Mouse (Mus musculus) olfactory bulb, adult 2 months (tissue): Measurements from ENCODE around the gene Cemip. TPM values are rescaled to one million over a fixed set of nuclear protein-coding genes. Genes with fewer than 3 reads are reported as not detected.
"Not testable (repeated sequence)": the region's sequence is repeated elsewhere in the genome, so short reads cannot be mapped to it uniquely, and the experiment has no call there.

Experiments used
- H3K27ac ChIP-seq: fragments of 200-500 bp; 2 replicates; pipeline ENCODE4 v1.5.1; 2012; ENCODE audit warnings: low read depth, low read length; ENCODE audit not compliant: insufficient read depth
- H3K4me1 ChIP-seq: fragments of 200-500 bp; 2 replicates; pipeline ENCODE4 v1.6.1; 2012; ENCODE audit warnings: low read length; ENCODE audit not compliant: control insufficient read depth, insufficient read depth
- H3K4me3 ChIP-seq: fragments of 200-500 bp; 2 replicates; pipeline ENCODE4 v1.5.1; 2012; ENCODE audit warnings: mild to moderate bottlenecking, low read depth, low read length, moderate library complexity; ENCODE audit not compliant: insufficient read depth
- CTCF ChIP-seq: fragments of 200-500 bp; IDR thresholded peaks from 2 replicates; pipeline ENCODE4 v1.5.1; 2012; ENCODE audit warnings: low read depth, mild to moderate bottlenecking, low read length, moderate library complexity; ENCODE audit not compliant: insufficient read depth
- POLR2A ChIP-seq: fragments of 200-500 bp; IDR thresholded peaks from 2 replicates; pipeline ENCODE4 v1.6.1; 2012; ENCODE audit warnings: mild to moderate bottlenecking, low read depth, low read length, moderate library complexity; ENCODE audit not compliant: insufficient read depth
- WGBS: fragments of 180-500 bp; shearing (Covaris S2); methylation state at CpG from one replicate; pipeline ENCODE4 v1.1.7; 2018; 5-methylcytosine and 5-hydroxymethylcytosine counted together
- polyA plus RNA-seq: library from polyadenylated mRNA; stranded (reverse); fragments of >200 nt; gene quantifications from 2 replicates; pipeline ENCODE4 v1.2.4, GENCODE M21; 2012; ENCODE audit warnings: low replicate concordance; ENCODE audit not compliant: missing spikeins, insufficient read depth, insufficient read length

Gene Cemip
- polyA plus RNA-seq, 1 experiment = not detected

DNA sequence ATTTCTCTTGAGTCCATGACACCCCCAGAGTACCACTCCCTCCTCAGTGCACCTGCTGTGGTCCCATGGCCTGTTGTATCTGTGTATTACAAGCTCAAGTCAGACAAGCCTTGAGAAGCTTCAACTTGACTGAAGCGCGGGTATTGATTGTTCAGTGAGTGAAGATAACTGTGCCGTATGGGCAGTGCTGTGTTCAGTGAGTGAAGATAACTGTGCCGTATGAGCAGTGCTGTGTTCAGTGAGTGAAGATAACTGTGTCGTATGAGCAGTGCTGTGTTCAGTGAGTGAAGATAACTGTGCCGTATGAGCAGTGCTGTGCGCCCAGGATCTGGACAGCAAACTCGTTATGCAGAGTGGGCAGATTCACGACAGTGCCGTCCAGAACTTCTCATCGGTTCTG lies 188.0 kb downstream of the Cemip start:
- TF ChIP-seq POLR2A = no peak
- no peak for TF ChIP-seq CTCF
- Histone ChIP-seq H3K4me3 (no peak overlapping the region), H3K27ac (no peak overlapping the region), H3K4me1 (no peaks in the 10 kb centered on the region)
- WGBS = 93% methylated on average over 11 of the region's 11 CpGs

DNA sequence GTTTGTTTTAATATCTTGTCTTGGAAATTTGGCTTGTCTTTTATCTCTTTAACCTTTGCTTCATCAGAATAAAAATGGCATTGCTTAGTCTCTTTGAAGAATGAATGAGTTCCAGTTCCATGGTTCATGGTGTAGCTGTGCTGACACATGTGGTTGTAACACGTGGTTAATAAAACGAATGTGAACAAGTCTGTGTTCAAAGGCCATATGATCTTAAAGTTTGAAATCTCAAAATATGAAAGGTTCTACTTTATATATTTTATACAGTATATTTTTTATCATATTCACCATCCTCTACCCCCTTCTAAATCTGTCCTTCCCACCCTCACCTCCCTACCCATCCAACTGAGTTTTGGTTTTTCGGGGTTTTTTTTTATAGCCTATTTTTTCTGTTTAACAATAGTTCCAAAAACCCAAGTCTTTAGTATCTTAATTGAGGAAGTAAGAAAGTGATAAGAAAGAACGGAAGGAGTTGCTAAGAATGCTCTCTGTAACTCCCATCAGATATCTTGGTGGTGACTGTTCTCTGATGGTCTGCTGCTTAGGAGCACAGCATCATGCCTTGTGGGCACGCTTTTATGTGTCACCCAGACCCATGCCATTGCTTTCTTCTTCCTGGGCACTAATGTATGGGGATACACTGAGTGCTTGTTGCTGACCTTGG lies 190.1 kb downstream of the Cemip start:
- TF ChIP-seq POLR2A (no peak), CTCF (no peak)
- Histone ChIP-seq H3K4me3 (no peak overlapping the region), H3K27ac (no peak overlapping the region), H3K4me1 (no peaks in the 10 kb centered on the region)
- WGBS = 97% methylated on average over 5 of the region's 5 CpGs

DNA sequence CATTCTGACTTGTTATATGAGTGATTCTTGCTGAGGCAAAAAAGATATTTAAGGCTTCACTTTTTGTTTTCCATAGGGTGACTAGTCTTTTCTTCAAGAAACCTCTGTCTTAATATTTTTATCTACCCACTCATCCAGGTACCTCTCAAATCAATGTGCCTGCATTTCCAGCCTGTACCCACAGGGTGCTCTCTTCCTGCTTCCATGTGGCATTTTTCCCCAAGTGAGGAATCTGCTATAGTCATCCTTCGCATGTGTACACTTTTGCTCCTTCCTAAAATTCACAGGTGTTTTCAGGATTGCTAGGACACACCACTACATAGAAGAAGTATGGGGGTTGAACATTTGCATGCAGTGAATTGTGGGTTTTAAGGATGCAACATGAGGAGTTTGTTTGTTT lies 192.0 kb downstream of the Cemip start:
- Histone ChIP-seq H3K4me1 (no peaks in the 10 kb centered on the region), H3K27ac (no peak overlapping the region), H3K4me3 (no peak overlapping the region)
- WGBS = 96% methylated on average over 1 of the region's 1 CpGs
- TF ChIP-seq CTCF = no peak
- no peak for TF ChIP-seq POLR2A

DNA sequence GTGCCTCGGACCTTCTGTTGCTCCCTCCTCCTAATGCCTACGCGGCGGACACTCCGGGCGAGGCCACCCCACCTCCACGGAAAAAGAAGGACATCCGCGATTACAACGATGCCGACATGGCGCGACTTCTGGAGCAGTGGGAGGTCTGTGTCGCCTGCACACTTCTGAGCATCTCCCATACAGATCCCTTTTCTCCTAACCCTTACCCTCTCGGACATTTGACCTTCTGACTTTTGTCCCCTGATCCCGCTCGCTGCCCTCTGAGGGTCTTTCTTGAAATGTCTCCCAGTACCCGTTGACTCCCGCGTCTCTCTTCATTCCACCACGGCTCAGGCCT lies 194.0 kb downstream of the Cemip start:
- H3K4me3 ChIP-seq = peak overlapping the region; percentile 75
- TF ChIP-seq POLR2A (0 out of 2 replicates have a peak, but pooled peaks have one; percentile 12), CTCF (no peak)
- under 1% methylated on average over 21 of the region's 21 CpGs for WGBS
- H3K4me1 ChIP-seq = no peaks in the 10 kb centered on the region
- H3K27ac ChIP-seq = peak overlapping the region; percentile 60

DNA sequence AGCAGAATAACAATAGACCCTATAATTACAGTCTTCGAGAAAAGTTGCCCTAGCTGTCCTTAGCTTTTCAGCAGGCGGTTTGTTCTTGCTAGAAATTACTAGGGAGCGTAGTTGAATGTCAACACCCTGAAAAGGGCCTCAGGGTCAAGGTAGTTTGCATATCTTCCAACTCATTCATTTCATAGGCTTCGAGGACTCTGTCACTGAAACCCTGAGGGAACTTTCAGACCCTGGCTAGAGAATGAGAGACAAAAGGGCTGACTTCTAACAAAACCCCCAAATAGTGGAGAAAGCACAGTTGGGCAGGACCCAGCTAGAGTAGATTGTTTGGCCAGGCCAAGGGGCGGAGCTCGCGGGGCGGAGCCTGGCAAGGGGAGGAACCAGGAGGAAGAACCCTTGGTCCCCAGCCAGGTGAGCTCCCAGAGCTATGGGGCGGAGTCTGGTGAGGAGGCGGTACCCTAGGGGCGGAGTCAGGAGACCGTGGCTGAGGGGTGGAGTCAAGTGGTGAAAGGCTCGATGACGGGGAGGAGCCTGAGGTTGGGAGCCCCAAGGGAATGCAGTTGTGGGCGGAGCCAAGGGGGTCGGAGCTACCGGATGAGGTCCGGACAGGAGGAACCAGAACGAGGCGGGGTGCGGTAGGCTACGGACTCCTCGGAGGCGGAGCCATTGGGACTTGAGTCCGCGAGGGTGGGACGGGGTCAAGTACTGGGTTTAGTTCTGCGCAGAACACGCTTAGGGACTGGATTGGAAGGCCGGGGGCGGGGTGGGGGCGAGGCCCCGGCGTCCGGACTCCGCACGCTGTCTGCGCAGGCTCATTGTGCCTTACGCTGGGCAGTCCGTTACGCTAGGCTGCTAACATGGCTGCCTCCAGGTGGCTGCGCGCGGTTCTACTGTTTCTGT lies 194.6 kb downstream of the Cemip start:
- Histone ChIP-seq H3K4me1 (no peaks in the 10 kb centered on the region), H3K4me3 (peak overlapping the region; percentile 75), H3K27ac (peak overlapping the region; percentile 60)
- WGBS = 1% methylated on average over 44 of the region's 44 CpGs
- TF ChIP-seq POLR2A = peak; percentile 38; the same call in 1 of the 2 replicates
- TF ChIP-seq CTCF = no peak

DNA sequence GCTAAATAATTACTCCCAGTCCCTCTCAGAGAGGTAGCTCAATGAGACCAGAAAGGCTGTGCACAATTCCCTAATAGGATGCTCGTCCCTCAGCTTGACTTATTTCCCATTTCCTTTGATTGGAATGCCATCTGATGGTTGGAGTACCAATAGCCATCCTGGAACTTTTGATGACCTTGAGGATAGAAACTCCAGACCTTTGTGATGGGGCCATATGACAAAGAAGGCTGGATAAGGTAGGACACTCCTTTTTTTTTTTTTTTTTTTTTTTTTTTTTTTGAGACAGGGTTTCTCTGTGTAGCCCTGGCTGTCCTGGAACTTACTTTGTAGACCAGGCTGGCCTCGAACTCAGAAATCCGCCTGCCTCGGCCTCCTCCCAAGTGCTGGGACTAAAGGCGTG lies 196.4 kb downstream of the Cemip start:
- 86% methylated on average over 5 of the region's 5 CpGs for WGBS
- H3K27ac ChIP-seq, H3K4me3 ChIP-seq, H3K4me1 ChIP-seq: not testable (repeated sequence)

DNA sequence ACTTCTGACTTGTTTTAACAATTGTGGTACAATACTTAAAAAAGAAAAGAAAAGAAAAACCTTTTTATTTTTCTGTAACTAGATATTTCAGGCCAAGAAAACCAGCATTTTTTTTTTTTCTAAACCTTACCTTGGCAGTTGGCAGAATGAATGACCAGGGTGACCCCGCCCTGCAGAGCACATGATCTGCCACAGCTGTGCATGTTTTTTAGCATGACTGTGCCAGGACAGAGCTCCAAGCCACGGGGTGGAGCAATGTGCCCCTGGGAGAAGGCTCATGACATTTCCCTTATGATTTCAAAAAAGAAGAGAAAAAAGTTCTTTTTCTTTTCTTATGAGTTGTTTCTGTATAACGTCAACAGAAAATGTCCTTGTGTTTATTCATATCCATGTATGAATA lies 196.9 kb downstream of the Cemip start:
- TF ChIP-seq POLR2A (no peak), CTCF (no peak)
- H3K4me1 ChIP-seq = no peaks in the 10 kb centered on the region
- no peak overlapping the region for H3K27ac ChIP-seq
- WGBS = 66% methylated on average over 3 of the region's 3 CpGs
- H3K4me3 ChIP-seq = no peak overlapping the region

DNA sequence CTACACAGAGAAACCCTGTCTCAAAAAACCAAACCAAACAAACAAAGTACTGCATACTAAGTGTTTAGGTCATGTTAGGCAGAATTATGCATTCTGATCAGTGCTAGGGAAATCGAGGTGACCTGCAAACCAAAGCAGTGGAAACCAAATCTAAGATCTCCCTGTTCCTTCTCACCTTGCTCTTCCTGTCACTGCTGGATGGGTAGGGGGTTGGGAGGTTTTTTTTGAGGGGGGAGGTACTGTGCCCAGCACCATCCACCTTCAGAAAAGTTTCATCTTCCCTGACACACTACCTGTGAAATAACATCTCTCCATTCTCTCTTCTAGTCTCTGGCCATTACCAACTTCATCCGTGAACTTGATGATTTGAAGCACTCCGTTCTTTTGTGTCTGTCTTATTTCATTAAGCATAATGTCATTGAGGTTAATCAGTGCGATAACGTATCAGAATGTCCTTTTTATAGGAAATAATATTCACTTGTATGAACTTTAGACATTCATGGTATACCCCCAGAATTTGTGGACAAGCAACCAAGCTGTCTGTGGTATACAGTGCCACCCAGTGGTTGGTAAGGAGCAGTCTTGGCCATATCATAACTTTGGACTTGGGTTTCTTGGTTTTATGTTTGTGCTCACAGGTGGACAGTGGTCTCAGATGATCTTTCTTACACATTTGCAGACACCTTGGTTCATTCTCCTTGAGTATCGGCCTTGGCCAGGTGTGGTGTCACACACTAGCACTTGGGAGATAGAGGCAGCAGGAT lies 199.8 kb downstream of the Cemip start:
- Histone ChIP-seq H3K4me3 (no peak overlapping the region), H3K27ac (no peak overlapping the region), H3K4me1 (peaks cover 9% of the 10 kb centered on the region)
- 95% methylated on average over 6 of the region's 6 CpGs for WGBS
- TF ChIP-seq POLR2A = no peak
- no peak for TF ChIP-seq CTCF

DNA sequence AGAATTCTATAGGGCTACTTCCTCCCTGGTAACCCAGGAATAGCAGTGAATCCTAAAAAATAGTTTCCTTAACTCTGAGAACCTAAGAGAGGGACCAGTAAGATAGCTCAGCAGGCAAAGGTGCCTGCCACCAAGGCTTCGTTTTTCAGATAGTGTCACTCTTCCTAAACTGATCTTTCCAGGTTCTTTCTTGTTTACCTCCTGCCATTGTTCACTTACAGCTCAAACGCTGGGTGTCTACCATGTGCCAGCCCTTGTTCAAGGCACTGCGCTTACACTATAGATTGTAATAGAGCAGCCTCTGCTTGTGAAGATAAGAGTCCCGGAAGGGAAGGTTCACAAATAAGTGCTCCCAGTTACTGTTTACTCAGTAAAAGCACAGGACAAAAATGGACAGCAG lies 200.5 kb downstream of the Cemip start:
- 93% methylated on average over 4 of the region's 4 CpGs for WGBS
- no peak overlapping the region for H3K27ac ChIP-seq
- no peak overlapping the region for H3K4me3 ChIP-seq
- TF ChIP-seq POLR2A (no peak), CTCF (no peak)
- peaks cover 9% of the 10 kb centered on the region for H3K4me1 ChIP-seq
